ENCODE assay signal across 8 mouse cellular contexts in genomic region chr3:55064396-55064795, GRCm38 (mm10). TPM values are rescaled to one million over a fixed set of nuclear protein-coding genes. Genes with fewer than 3 reads are reported as not detected.
A peak's percentile ranks its signal among the peaks of the same experiment; 100 is the strongest.
DNase-seq lines count a peak whose midpoint lies in the region; ATAC-seq and TF ChIP-seq lines count a peak whose summit lies in the region.

No protein-coding gene starts in this region.

- WGBS in spleen, adult 2 months: 16% methylated on average over 2 of the region's 2 CpGs
- WGBS in midbrain, postnatal 0 days: 20% methylated on average over 2 of the region's 2 CpGs

- no peak overlapping the region for H3K27ac ChIP-seq in spleen, adult 2 months (ENCODE audit: insufficient read depth, low read length)
- no peak overlapping the region for H3K27ac ChIP-seq in midbrain, postnatal 0 days (ENCODE audit: low read depth, low read length)

- H3K36me3 ChIP-seq in spleen, adult 2 months (ENCODE audit: control insufficient read depth, insufficient read depth, low read length): no peaks in the 10 kb centered on the region
- no peaks in the 10 kb centered on the region for H3K36me3 ChIP-seq in midbrain, postnatal 0 days (ENCODE audit: insufficient read depth, low read length)

- intact Hi-C loops in left cerebral cortex, postnatal 4 days (cut with DNase I): loop anchor here (2.0 kb wide), 1 partner anchor 256 kb away; no protein-coding TSS in a partner anchor

- TF ChIP-seq POLR2A in spleen, adult 2 months (IDR thresholded peaks at IDR 0.05; ENCODE audit: low read depth, low read length): no peak

- H3K9ac ChIP-seq in midbrain, postnatal 0 days (replicated peaks; ENCODE audit: low read length, poor library complexity, severe bottlenecking): no peak overlapping the region

- DNase-seq in spleen, adult 2 months (ENCODE audit: low read depth in 1 of 2, low spot score in 2 of 2): peak in 1 of 2 experiments; percentile 20
- no peak for DNase-seq in spleen, adult 12 weeks (ENCODE audit: low spot score)
- DNase-seq in cerebellum, adult 9-10 months: peak; percentile 50
- DNase-seq in frontal cortex, postnatal 14 days (ENCODE audit: low spot score in 2 of 2): peak; percentile 42 to 71
- DNase-seq in kidney, adult 11 months: peak; percentile 34
- peak; percentile 86 for DNase-seq in left cerebral cortex, postnatal 4 days
- peak; percentile 67 for DNase-seq in midbrain, postnatal 0 days (ENCODE audit: low spot score)
- peak; percentile 17 to 24 for DNase-seq in thymus, adult 18-20 months

- peak; percentile 47; the same call in 1 of the 2 replicates for TF ChIP-seq CTCF in spleen, adult 2 months (IDR thresholded peaks at IDR 0.05; ENCODE audit: extremely low read depth, insufficient read depth, insufficient read length, insufficient replicate concordance)
- peak; percentile 80 for TF ChIP-seq CTCF in midbrain, postnatal 0 days (IDR thresholded peaks at IDR 0.05)

- H3K4me1 ChIP-seq in spleen, adult 2 months (ENCODE audit: control insufficient read depth, insufficient read depth, insufficient read length): no peaks in the 10 kb centered on the region
- H3K4me1 ChIP-seq in midbrain, postnatal 0 days (ENCODE audit: insufficient read depth, low read length): no peaks in the 10 kb centered on the region

- no peak overlapping the region for H3K4me2 ChIP-seq in midbrain, postnatal 0 days (ENCODE audit: low read depth, low read length, poor library complexity, severe bottlenecking)

- H3K4me3 ChIP-seq in spleen, adult 2 months (ENCODE audit: extremely low read depth, insufficient read depth, insufficient read length): no peak overlapping the region
- H3K4me3 ChIP-seq in midbrain, postnatal 0 days (ENCODE audit: low read depth, low read length): no peak overlapping the region

- H3K27me3 ChIP-seq in spleen, adult 2 months (ENCODE audit: control insufficient read depth, insufficient read depth, low read length): no peaks in the 10 kb centered on the region
- no peaks in the 10 kb centered on the region for H3K27me3 ChIP-seq in midbrain, postnatal 0 days (ENCODE audit: insufficient read depth, low read length)

- peak; percentile 33; the same call in 1 of the 2 replicates for ATAC-seq in midbrain, postnatal 0 days (ENCODE audit: low FRiP score)

- no peaks in the 10 kb centered on the region for H3K9me3 ChIP-seq in midbrain, postnatal 0 days (ENCODE audit: low read length)

RNA-seq across cellular contexts. Expression of gene Ccna1, which starts 9.1 kb away (rescaled TPM):
- not detected in 2 replicates for polyA plus RNA-seq in spleen, adult 2 months (2012; rRNA removed)
- total RNA-seq in left cerebral cortex, postnatal 4 days (2021): 1 to 10 TPM; 2.4 to 3.1 TPM
- total RNA-seq in midbrain, postnatal 0 days (2014; rRNA removed): 1.2 and 3.6 TPM in 2 replicates
- polyA plus RNA-seq in midbrain, postnatal 0 days (2015; fragmentation: Nextera tagmentation; extraction: Ambion mirVana): 2.6 and 2.9 TPM in 2 replicates

RNA-seq across cellular contexts. Expression of gene Spg20, which starts 47.5 kb away (rescaled TPM):
- 4.3 and 4.9 TPM in 2 replicates for polyA plus RNA-seq in spleen, adult 2 months (2012; rRNA removed)
- 10 to 100 TPM; 14.5 to 15.1 TPM for total RNA-seq in left cerebral cortex, postnatal 4 days (2021)
- 13.4 and 15.5 TPM in 2 replicates for total RNA-seq in midbrain, postnatal 0 days (2014; rRNA removed)
- polyA plus RNA-seq in midbrain, postnatal 0 days (2015; fragmentation: Nextera tagmentation; extraction: Ambion mirVana): 8.3 and 9.3 TPM in 2 replicates
